Mouse (Mus musculus) telencephalon, adult 2 months (tissue): ENCODE measurements around the gene Mfrp.

Experiments
- DNase-seq: peaks from one replicate; pipeline ENCODE4 v3.0.0-alpha.2; 2011; ENCODE audit warnings: low read depth, low spot score

The Mfrp gene

GRCm38 (mm10) chr9:44130034-44130433 lies 28.5 kb downstream of the Mfrp start:
- no peak for DNase-seq

DNA sequence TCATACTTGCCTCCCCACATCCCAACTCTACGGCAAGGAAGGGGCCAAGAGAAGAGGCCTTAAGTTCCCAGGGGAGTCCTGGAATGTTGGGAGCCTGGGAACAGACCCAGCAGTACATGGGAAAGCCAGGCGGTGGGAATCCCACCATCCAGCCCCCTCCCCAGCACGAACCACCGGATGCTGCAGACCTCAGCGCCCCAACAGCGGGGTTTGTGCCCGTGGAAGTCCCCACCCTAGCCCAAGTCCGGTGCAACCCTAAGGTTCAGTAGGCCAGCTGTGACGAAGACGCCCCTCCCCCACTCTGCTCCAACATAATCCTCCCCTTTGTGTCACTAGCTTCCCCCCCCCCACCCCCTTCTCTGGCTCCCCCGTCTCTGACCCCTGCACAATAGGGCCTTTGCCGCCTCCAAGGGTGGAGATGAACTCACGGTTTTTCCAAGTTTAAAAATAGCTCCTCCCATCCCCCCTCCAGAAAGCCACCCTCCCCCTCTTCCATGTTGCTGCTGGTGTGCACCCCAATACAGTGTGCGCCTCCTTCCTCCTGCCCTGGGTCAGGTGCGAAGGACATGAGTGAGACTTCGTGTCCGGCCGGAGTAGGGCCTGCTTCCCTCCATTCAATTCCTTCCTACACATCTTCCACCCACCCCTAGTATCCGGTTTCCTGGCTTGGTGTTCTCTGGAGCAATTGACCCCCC lies 29.2 kb downstream of the Mfrp start:
- DNase-seq: peak; percentile 51

- no peak for DNase-seq
Observed at GRCm38 (mm10) chr9:44131276-44131590, 29.7 kb downstream of the Mfrp start.

DNA sequence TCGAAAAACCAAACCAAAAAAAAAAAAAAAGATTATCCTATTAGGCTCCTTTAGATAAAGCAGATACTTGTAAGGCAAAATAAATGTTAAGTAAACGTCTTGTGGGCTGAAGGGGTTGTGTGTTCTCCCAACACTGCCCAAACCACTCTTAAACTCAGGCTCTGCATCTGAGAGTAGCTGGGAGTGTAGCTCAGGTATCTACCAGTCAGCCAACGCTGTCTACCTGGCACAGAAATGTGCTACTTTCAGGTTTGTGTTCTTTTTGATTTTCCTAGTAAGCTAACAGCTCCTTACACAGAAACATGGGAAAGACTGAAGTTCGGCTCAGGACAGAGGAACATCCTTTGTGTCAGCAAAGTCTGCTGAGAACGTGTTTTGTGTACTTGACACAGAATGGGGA lies 30.7 kb downstream of the Mfrp start:
- no peak for DNase-seq

DNA sequence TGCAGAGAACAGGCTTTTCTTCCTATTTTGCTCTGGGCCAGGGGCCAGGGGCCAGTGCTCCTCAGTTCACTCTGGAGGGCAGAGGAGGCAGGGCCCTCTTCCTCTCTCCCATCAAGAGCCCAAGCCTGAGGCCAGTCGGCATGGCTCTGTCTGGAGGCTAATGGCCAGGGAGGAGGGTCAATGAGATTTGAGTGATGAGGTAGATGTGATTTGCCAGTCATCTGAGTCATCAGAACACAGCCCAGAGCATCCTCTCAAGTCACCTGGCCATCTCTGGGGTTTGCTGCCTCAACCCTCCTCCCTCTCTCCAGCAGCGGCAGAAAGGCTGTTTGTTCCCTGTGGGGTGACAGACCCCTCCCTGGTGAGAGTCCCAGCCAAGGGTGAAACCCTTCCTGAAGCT lies 31.8 kb downstream of the Mfrp start:
- DNase-seq: no peak

- no peak for DNase-seq
Observed at GRCm38 (mm10) chr9:44134101-44134850, 32.7 kb downstream of the Mfrp start, which contains the start of gene Mcam. Gene Mcam, plus strand, starts transcription at chr9:44134469.

DNA sequence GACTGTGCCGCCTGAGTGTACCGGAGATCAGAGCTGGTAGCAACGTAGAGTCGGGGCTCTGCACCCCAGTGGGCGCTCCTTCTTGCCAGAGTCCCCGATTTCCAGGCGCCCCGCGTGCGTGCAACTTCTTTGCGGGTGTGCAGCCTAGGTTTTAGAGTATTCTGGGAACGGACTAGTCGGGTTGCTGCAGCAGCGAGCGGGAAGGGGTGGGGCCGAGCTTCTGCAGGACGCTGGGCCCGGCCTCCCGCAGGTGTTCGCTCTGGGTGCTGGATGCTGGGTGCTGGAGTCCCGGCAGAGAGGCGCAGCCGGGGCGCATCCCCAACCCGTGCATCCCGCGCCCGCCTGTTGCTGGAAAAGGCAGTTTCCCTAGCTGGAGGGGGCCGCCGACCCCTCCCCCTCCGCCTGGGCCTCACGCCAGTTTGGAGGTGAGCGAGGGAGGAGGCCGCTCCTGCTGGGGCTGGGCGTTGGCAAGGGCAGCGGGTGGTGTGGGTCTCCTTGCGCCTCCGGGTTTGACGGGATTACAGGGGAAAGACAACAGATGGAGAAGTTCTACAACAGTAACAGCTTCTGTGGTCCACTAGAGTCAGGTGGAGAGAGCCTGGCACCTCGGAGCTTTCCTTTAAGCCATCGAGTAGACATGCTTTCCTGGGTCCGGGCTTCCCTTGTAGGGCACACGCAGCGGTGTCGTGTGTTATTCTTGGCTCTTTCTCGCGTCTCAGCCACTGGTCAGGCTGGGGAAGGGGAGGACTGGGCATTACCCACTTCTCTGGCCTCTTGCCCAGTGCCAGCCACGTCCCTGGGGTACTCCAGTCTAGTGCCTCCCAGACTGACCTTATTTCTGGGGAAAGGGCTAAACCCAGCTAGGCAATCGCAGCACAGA lies 33.6 kb downstream of the Mfrp start:
- DNase-seq: no peak

DNA sequence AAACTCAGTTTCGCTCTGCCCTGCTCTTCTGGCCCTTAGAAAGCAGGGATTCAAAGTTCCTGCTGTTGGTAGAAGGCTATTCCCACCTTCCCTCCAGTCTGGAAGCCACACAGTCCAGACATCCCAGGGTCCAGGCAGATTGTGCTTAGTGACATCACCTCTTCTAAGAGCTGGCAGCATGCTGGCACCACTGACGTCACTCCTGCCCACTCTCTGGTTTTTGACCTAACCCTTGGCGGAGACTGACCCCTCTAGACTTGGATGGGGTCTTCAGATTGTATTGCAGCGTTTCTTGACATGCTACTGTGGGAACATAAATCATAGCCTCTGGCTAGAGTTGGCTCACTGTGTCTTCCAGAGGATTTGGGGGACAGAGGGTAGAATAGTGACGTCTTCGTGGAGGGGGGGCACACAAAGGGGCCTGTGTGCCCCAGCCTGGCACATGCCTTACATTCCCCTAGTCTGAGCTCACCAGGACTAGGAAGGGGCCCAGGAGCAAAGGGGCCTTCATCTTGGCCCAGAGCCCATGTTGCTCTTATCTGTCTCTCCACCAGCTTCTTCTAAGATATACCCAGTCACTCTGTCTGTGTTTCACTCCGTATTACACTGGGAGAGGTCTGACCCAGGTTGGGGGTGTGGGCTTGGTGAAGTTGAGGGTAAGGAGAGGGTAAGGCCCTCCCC lies 34.3 kb downstream of the Mfrp start:
- no peak for DNase-seq

DNA sequence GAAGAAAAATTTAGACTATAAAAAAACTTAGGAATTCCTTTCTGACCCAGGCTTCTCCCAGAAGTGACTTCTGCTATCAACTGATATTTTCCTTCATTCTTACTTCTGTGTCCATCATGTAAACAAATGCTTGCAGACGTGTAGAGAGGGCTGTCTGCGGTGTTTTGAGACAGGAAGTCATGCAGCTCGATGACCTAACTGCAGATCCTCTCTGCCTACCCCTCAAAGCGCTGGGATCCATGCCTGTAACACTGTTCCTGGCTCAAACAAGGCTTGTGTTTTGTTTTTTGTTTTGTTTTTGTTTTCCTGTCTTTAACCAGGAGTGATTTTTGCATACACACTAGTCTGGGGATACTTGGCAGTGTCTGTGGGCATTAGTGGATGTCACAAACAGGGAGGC lies 36.3 kb downstream of the Mfrp start:
- no peak for DNase-seq

DNA sequence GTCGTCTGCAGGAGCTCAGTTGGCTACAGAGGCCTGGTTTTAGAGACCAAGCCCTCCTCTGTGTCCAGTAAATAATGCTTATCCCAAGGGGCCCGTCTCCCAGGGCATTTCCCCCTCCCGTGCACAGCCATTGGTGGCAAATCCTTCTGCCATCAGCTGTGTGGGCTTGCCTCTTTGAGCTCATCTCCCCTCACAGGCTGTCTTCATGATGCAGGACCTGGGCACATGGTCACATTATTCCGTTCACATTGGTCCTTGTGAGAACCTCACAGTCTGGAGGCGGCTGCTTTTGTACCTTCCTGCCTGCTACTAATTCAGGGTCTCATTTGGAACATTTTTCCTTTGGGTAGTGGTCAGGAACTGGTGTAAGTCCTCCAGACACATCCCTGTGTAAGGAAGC lies 40.4 kb downstream of the Mfrp start:
- DNase-seq: no peak

- DNase-seq: no peak
Observed at GRCm38 (mm10) chr9:44143421-44143820, 41.9 kb downstream of the Mfrp start.

DNA sequence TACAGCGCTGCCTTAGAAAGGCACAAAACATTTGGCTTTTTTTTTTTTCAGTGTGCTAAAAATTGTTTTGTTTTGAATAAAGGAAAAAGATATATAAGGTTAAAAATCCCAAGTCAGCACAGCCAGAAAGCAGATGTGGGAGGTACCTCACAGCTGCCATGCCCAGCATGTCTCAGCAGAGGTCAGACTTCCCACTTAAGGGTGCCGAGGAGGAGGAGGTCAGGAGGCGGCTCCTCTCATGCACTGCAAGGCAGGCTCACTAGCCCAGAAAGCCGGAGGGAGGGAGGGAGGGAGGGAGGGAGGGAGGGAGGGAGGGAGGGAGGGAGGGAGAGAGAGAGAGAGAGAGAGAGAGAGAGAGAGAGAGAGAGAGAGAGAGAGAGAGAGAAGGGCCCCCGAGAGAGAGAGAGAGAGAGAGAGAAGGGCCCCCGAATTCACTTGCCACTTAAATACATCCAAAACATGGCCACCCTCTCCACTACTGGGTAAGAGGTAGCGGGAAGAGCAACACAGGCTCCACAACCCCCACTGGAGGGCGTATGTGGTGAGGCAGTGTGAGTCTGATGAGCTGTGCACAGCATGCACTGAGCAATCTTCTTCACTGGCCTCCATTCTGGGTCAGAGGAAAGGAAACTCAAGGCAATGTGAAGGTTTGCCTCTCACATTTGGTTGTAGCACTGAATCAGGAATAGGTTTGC lies 42.6 kb downstream of the Mfrp start:
- no peak for DNase-seq

DNA sequence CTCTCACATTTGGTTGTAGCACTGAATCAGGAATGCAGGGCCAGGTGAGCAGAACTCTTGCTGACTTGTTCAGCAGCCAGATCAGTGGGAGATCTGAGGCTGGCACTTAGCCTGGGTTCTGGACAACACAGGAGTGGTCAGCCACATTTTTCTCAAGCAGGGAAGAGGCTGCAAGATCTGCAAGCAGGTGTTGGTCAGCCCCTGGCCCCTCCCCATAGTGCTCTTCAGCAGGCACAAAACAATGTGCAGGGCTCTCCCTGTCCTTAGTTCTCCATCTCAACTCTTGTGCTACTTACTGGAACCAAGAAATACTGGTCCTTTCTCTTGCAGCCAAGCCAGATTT lies 43.2 kb downstream of the Mfrp start:
- no peak for DNase-seq

DNA sequence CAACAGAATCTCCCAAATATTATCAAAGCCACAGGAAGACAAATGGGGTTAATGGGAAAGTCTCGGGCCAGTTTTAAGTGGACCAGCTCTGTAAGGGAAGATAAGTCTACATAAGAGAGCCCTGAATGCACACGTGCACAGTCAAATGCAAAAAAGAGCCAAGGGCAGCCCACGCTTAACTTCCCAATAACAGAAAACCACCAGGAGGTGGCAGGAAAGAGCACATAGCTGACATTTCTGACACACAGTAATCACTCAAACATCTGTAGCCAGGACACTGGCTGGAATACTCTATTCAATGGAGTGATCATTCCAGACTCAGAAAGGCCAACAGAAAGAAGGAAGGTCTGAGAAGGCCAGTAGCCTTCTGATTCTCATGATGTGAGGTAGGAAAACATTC lies 45.8 kb downstream of the Mfrp start:
- no peak for DNase-seq
